Mouse (Mus musculus) common myeloid progenitor, adult 5-6 weeks (primary cell): ENCODE data around the gene Creb3l2. TPM values are rescaled to one million over a fixed set of nuclear protein-coding genes. Genes with fewer than 3 reads are reported as not detected.

Experiments
- ATAC-seq: replicated peaks from 2 replicates; pipeline ENCODE4 v1.8.0; 2016; ENCODE audit warnings: low read depth, mild to moderate bottlenecking, moderate TSS enrichment, inconsistent platforms; ENCODE audit not compliant: poor library complexity, severe bottlenecking
- total RNA-seq: library from RNA; stranded (forward); fragments of 200-1000, 187-1606 nt; gene quantifications from 2 replicates; pipeline ENCODE4 v1.2.3, GENCODE M21; 2017

Gene Creb3l2
- total RNA-seq, 1 experiment from 2014 or later = 4.7 TPM

GRCm38 (mm10) chr6:37329901-37330864 is 111.8 kb downstream of the Creb3l2 start:
- ATAC-seq = no peak

GRCm38 (mm10) chr6:37329376-37329775 is 112.6 kb downstream of the Creb3l2 start:
- ATAC-seq = no peak

GRCm38 (mm10) chr6:37328671-37329070 is 113.3 kb downstream of the Creb3l2 start:
- ATAC-seq = no peak

- ATAC-seq = no peak
Measured at GRCm38 (mm10) chr6:37327519-37327918, 114.4 kb downstream of the Creb3l2 start.

GRCm38 (mm10) chr6:37326603-37326955 is 115.4 kb downstream of the Creb3l2 start:
- ATAC-seq = no peak

- no peak for ATAC-seq
Measured at GRCm38 (mm10) chr6:37325906-37326602, 115.9 kb downstream of the Creb3l2 start.

- no peak for ATAC-seq
Measured at GRCm38 (mm10) chr6:37325076-37325475, 116.9 kb downstream of the Creb3l2 start.

GRCm38 (mm10) chr6:37322641-37323040 is 119.3 kb downstream of the Creb3l2 start:
- ATAC-seq = no peak

GRCm38 (mm10) chr6:37322088-37322487 is 119.9 kb downstream of the Creb3l2 start:
- ATAC-seq = no peak

- no peak for ATAC-seq
Measured at GRCm38 (mm10) chr6:37317904-37318303, 124.0 kb downstream of the Creb3l2 start.

- ATAC-seq = no peak
Measured at GRCm38 (mm10) chr6:37315440-37315839, 126.5 kb downstream of the Creb3l2 start.

GRCm38 (mm10) chr6:37310601-37311000 is 131.3 kb downstream of the Creb3l2 start:
- no peak for ATAC-seq

GRCm38 (mm10) chr6:37306616-37307015 is 135.3 kb downstream of the Creb3l2 start:
- no peak for ATAC-seq

- ATAC-seq = no peak
Measured at GRCm38 (mm10) chr6:37300492-37300891, 141.5 kb downstream of the Creb3l2 start.

- ATAC-seq = peak; percentile 50; the same call in 1 of the 2 replicates
Measured at GRCm38 (mm10) chr6:37299562-37300390, 142.2 kb downstream of the Creb3l2 start, which contains the start of gene Dgki. TSS of gene Dgki (minus strand) at chr6:37300184.

GRCm38 (mm10) chr6:37298982-37299381 is 143.0 kb downstream of the Creb3l2 start:
- ATAC-seq = no peak

GRCm38 (mm10) chr6:37297744-37298482 is 144.0 kb downstream of the Creb3l2 start:
- no peak for ATAC-seq

GRCm38 (mm10) chr6:37292068-37292467 is 149.9 kb downstream of the Creb3l2 start:
- no peak for ATAC-seq

- ATAC-seq = no peak
Measured at GRCm38 (mm10) chr6:37291171-37291570, 150.8 kb downstream of the Creb3l2 start.

- no peak for ATAC-seq
Measured at GRCm38 (mm10) chr6:37290691-37291090, 151.3 kb downstream of the Creb3l2 start.
